Mouse (Mus musculus) stomach, postnatal 0 days (tissue): ENCODE measurements at regions not wholly inside any gene's neighbourhood (a gene's known extent, or its start where the extent isn't known, plus 50 kb on each side); places are given as distances from the start of the nearest gene placed in this dataset.

Experiments used
- CTCF ChIP-seq: IDR thresholded peaks from 2 replicates; pipeline ENCODE4 v1.5.1; 2016; ENCODE audit warnings: antibody characterized with exemption, low read depth, mild to moderate bottlenecking, moderate library complexity
- EP300 ChIP-seq: optimal IDR thresholded peaks from 2 replicates; pipeline ENCODE3; 2016; ENCODE audit warnings: antibody characterized with exemption

GRCm38 (mm10) chr3:128944631-128945030, 255.0 kb upstream of the Pitx2 start:
- TF ChIP-seq CTCF (no peak), EP300 (no peak)
